8 mouse cellular contexts compared by ENCODE assay signal in the genomic region with DNA sequence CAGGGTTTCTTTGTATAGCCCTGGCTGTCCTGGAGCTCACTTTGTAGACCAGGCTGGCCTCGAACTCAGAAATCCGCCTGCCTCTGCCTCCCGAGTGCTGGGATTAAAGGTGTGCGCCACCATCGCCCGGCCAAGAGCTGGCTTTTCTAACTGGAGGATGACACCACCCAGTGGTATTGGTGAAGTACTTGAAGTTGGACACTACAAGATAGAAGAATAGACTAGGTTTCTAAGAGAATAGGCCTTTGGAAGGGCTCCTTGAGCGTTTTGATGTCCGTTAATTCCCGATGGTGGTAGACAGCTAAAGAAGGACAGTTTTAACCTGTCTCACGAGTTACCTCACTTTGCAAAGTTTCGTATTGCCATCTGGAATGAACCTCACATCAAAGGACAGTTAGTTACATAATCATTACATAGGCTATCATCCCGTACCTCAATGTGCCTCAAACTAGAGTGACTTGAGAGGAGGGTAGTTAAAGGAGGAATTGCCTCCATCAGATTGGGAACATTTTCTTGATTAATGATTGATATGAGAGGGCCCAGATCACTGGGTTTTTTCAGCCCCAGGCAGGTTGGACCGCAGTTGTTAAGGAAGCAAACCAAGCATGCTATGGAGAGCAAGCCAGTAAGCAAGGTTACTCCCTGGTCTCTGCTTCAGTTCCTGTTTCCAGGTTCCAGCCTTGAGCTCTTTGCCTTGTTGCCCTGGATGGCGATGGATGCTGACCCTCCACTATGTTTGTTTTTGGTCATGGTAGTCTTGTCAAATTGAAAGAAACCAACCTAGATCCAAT. TPM values are rescaled to one million over a fixed set of nuclear protein-coding genes. Genes with fewer than 3 reads are reported as not detected.
DNase-seq lines count a peak whose midpoint lies in the region; ATAC-seq and TF ChIP-seq lines count a peak whose summit lies in the region.

No protein-coding gene starts in this region.

- H3K9ac ChIP-seq in heart, embryonic 12.5 days = no peak overlapping the region; the same call in 1 of the 2 replicates

- no peak for TF ChIP-seq POLR2A in spleen, adult 2 months (IDR thresholded peaks at IDR 0.05; ENCODE audit: low read depth, low read length)

- WGBS in heart, embryonic 12.5 days = 59% methylated on average over 14 of the region's 14 CpGs
- WGBS in spleen, adult 2 months = 39% methylated on average over 14 of the region's 14 CpGs

- peak; percentile 50 for TF ChIP-seq CTCF in layer of hippocampus, adult 2 months (conservative IDR thresholded peaks at IDR 0.05)
- no peak for TF ChIP-seq CTCF in spleen, adult 2 months (IDR thresholded peaks at IDR 0.05; ENCODE audit: extremely low read depth, insufficient read depth, insufficient read length, insufficient replicate concordance)

- peak overlapping the region; percentile 71 for H3K4me2 ChIP-seq in heart, embryonic 12.5 days

- ATAC-seq in heart, embryonic 12.5 days (ENCODE audit: insufficient number of reproducible peaks, low FRiP score) = no peak
- peak; percentile 43 for ATAC-seq in megakaryocyte, adult 5-6 weeks (ENCODE audit: poor library complexity, severe bottlenecking)

- peaks cover 4% of the 10 kb centered on the region; the same call in 1 of the 2 replicates for H3K36me3 ChIP-seq in heart, embryonic 12.5 days
- no peaks in the 10 kb centered on the region; the same call in 1 of the 2 replicates for H3K36me3 ChIP-seq in spleen, adult 2 months (ENCODE audit: control insufficient read depth, insufficient read depth, low read length)

- DNase-seq in layer of hippocampus, adult 2 months (ENCODE audit: low spot score in 2 of 2) = no peak
- no peak for DNase-seq in layer of hippocampus, adult 9-11 months
- peak; percentile 47 for DNase-seq in cerebellum, adult 9-10 months
- DNase-seq in kidney, postnatal 10 days = peak; percentile 45
- peak in 1 of 2 experiments; percentile 31 for DNase-seq in spleen, adult 2 months (ENCODE audit: low read depth in 1 of 2, low spot score in 2 of 2)
- DNase-seq in ovary, postnatal 10 days (ENCODE audit: low spot score) = no peak

- H3K9me3 ChIP-seq in heart, embryonic 12.5 days (replicated peaks) = no peaks in the 10 kb centered on the region

- H3K4me3 ChIP-seq in layer of hippocampus, adult 2 months = peak overlapping the region; percentile 94
- peak overlapping the region; percentile 73 for H3K4me3 ChIP-seq in heart, embryonic 12.5 days
- H3K4me3 ChIP-seq in spleen, adult 2 months (ENCODE audit: extremely low read depth, insufficient read depth, insufficient read length) = peak overlapping the region; percentile 69

- no peaks in the 10 kb centered on the region for H3K27me3 ChIP-seq in heart, embryonic 12.5 days (replicated peaks)
- H3K27me3 ChIP-seq in spleen, adult 2 months (ENCODE audit: control insufficient read depth, insufficient read depth, low read length) = no peaks in the 10 kb centered on the region

- no peak overlapping the region for H3K27ac ChIP-seq in layer of hippocampus, adult 2 months
- H3K27ac ChIP-seq in heart, embryonic 12.5 days (ENCODE audit: poor library complexity, severe bottlenecking) = no peak overlapping the region
- H3K27ac ChIP-seq in spleen, adult 2 months (ENCODE audit: insufficient read depth, low read length) = no peak overlapping the region

- peaks cover 9% of the 10 kb centered on the region for H3K4me1 ChIP-seq in heart, embryonic 12.5 days (replicated peaks)
- H3K4me1 ChIP-seq in spleen, adult 2 months (ENCODE audit: control insufficient read depth, insufficient read depth, insufficient read length) = peaks cover 8% of the 10 kb centered on the region; the same call in 1 of the 2 replicates

RNA-seq across cellular contexts. Expression of a gene that starts 1.1 kb away (rescaled TPM):
- total RNA-seq in layer of hippocampus, adult 2 months (2021) = 1 to 10 TPM; 6.3 to 7.6 TPM
- polyA plus RNA-seq in heart, embryonic 12.5 days (2016; fragmentation: Nextera tagmentation; extraction: Ambion mirVana) = 8.2 and 8.5 TPM in 2 replicates
- 2.1 and 3.4 TPM in 2 replicates for total RNA-seq in megakaryocyte, adult 5-6 weeks (2015)
- 2.6 and 4.5 TPM in 2 replicates for total RNA-seq in megakaryocyte, adult 5-6 weeks (2017)
- 0.60 and 1.1 TPM in 2 replicates for polyA plus RNA-seq in spleen, adult 2 months (2012; rRNA removed)

RNA-seq across cellular contexts. Expression of a gene that starts 1.1 kb away (rescaled TPM):
- total RNA-seq in layer of hippocampus, adult 2 months (2021) = 10 to 100 TPM; 16.5 to 19.4 TPM
- 40.9 and 42.1 TPM in 2 replicates for polyA plus RNA-seq in heart, embryonic 12.5 days (2016; fragmentation: Nextera tagmentation; extraction: Ambion mirVana)
- 19.4 and 23.1 TPM in 2 replicates for total RNA-seq in megakaryocyte, adult 5-6 weeks (2015)
- 34.6 and 37.6 TPM in 2 replicates for total RNA-seq in megakaryocyte, adult 5-6 weeks (2017)
- polyA plus RNA-seq in spleen, adult 2 months (2012; rRNA removed) = 10.6 and 12.1 TPM in 2 replicates

RNA-seq across cellular contexts. Expression of a gene that starts 34.0 kb away (rescaled TPM):
- 1 to 10 TPM in 1 of 2 experiments, under 1 TPM in 1; 0.42 to 2.0 TPM for total RNA-seq in layer of hippocampus, adult 2 months (2021)
- 0.58 and 1.2 TPM in 2 replicates for polyA plus RNA-seq in heart, embryonic 12.5 days (2016; fragmentation: Nextera tagmentation; extraction: Ambion mirVana)
- 0.91 and 1.1 TPM in 2 replicates for total RNA-seq in megakaryocyte, adult 5-6 weeks (2015)
- total RNA-seq in megakaryocyte, adult 5-6 weeks (2017) = 1.3 and 1.8 TPM in 2 replicates
- 1.3 and 2.1 TPM in 2 replicates for polyA plus RNA-seq in spleen, adult 2 months (2012; rRNA removed)

Comparison
In these comparisons a context has a peak if more than half of its experiments do, and no peak if none do; other contexts are left out.
1. DNase-seq: peak in cerebellum, adult 9-10 months (single experiment) and kidney, postnatal 10 days (single experiment); none in layer of hippocampus, adult 2 months (0 of 2), layer of hippocampus, adult 9-11 months (single experiment) and ovary, postnatal 10 days (single experiment).
2. Peak in every context shown above with its lines, with median percentiles within 50 percentile points of each other: H3K4me3 ChIP-seq.